Mouse (Mus musculus): ENCODE measurements at regions not wholly inside any gene's neighbourhood (a gene's known extent, or its start where the extent isn't known, plus 50 kb on each side); places are given as distances from the start of the nearest gene placed in this dataset.
A peak's percentile ranks its signal among the peaks of the same experiment; 100 is the strongest.
"Not testable (repeated sequence)": the region's sequence is repeated elsewhere in the genome, so short reads cannot be mapped to it uniquely, and the experiment has no call there.

GRCm38 (mm10) chr10:30470831-30471230 lies 129.7 kb downstream of the Trmt11 start:
- DNase-seq (ENCODE audit: low spot score in 2 of 2): no peak

GRCm38 (mm10) chr10:30450616-30451015 lies 149.9 kb downstream of the Trmt11 start:
- DNase-seq (ENCODE audit: low spot score in 2 of 2): no peak

- no peak for DNase-seq (ENCODE audit: low spot score in 2 of 2)
Measured at GRCm38 (mm10) chr10:30447057-30447456, 153.5 kb downstream of the Trmt11 start.

- DNase-seq (ENCODE audit: low spot score in 2 of 2): peak in 1 of 2 experiments; percentile 33
Measured at GRCm38 (mm10) chr10:30446572-30446971, 154.0 kb downstream of the Trmt11 start.

- DNase-seq (ENCODE audit: low spot score in 2 of 2): no peak
Measured at GRCm38 (mm10) chr10:30439802-30440201, 160.7 kb downstream of the Trmt11 start.

GRCm38 (mm10) chr10:30426420-30426923 lies 174.1 kb downstream of the Trmt11 start:
- no peak for DNase-seq (ENCODE audit: low spot score in 2 of 2)

GRCm38 (mm10) chr10:30419391-30420043 lies 181.0 kb downstream of the Trmt11 start:
- peak; percentile 22 to 26 for DNase-seq (ENCODE audit: low spot score in 2 of 2)

GRCm38 (mm10) chr10:30416314-30416713 lies 184.2 kb downstream of the Trmt11 start:
- no peak for DNase-seq (ENCODE audit: low spot score in 2 of 2)

GRCm38 (mm10) chr10:30411736-30412135 lies 188.8 kb downstream of the Trmt11 start:
- no peak for DNase-seq (ENCODE audit: low spot score in 2 of 2)

- DNase-seq (ENCODE audit: low spot score in 2 of 2): peak; percentile 21 to 30
Measured at GRCm38 (mm10) chr10:30405669-30406393, 194.7 kb downstream of the Trmt11 start.

GRCm38 (mm10) chr10:30370542-30370941 lies 170.2 kb upstream of the Cenpw start:
- no peak for DNase-seq (ENCODE audit: low spot score in 2 of 2)

- DNase-seq (ENCODE audit: low spot score in 2 of 2): not testable (repeated sequence)
Measured at GRCm38 (mm10) chr10:30360811-30361210, 160.5 kb upstream of the Cenpw start.

- no peak for DNase-seq (ENCODE audit: low spot score in 2 of 2)
Measured at GRCm38 (mm10) chr10:30359051-30359450, 158.7 kb upstream of the Cenpw start.

GRCm38 (mm10) chr10:30342965-30343478 lies 142.7 kb upstream of the Cenpw start:
- DNase-seq (ENCODE audit: low spot score in 2 of 2): peak; percentile 30 to 38

GRCm38 (mm10) chr10:30328334-30329014 lies 128.1 kb upstream of the Cenpw start:
- DNase-seq (ENCODE audit: low spot score in 2 of 2): no peak

- no peak for DNase-seq (ENCODE audit: low spot score in 2 of 2)
Measured at GRCm38 (mm10) chr10:30327849-30328248, 127.5 kb upstream of the Cenpw start.

- no peak for DNase-seq (ENCODE audit: low spot score in 2 of 2)
Measured at GRCm38 (mm10) chr10:30326861-30327260, 126.5 kb upstream of the Cenpw start.

- DNase-seq (ENCODE audit: low spot score in 2 of 2): not testable (repeated sequence)
Measured at GRCm38 (mm10) chr10:30295871-30296270, 95.5 kb upstream of the Cenpw start.

- no peak for DNase-seq (ENCODE audit: low spot score in 2 of 2)
Measured at GRCm38 (mm10) chr10:30281666-30282065, 81.3 kb upstream of the Cenpw start.

GRCm38 (mm10) chr10:30280451-30280850 lies 80.1 kb upstream of the Cenpw start:
- DNase-seq (ENCODE audit: low spot score in 2 of 2): no peak

GRCm38 (mm10) chr10:30279978-30280377 lies 79.6 kb upstream of the Cenpw start:
- no peak for DNase-seq (ENCODE audit: low spot score in 2 of 2)

GRCm38 (mm10) chr10:30278987-30279386 lies 78.6 kb upstream of the Cenpw start:
- DNase-seq (ENCODE audit: low spot score in 2 of 2): no peak
